15 mouse cellular contexts compared by ENCODE assay signal in genomic region chr10:21783478-21783877, GRCm38 (mm10).
DNase-seq lines count a peak whose midpoint lies in the region; ATAC-seq and TF ChIP-seq lines count a peak whose summit lies in the region.
"Had no signal": no experiment of that assay in that cellular context is flagged by ENCODE, and none has a peak within 500 bp of the region (broad histone marks: within the 10 kb centered on the region; RNA-seq: fewer than 3 reads in every experiment).

No protein-coding gene starts in this region.

- no peak for ATAC-seq in hindbrain, embryonic 14.5 days (ENCODE audit: low FRiP score)
- ATAC-seq: CD4-positive, CD25-positive, alpha-beta regulatory T cell, adult 4 months had no signal

- H3K4me1 ChIP-seq in hindbrain, embryonic 14.5 days (replicated peaks; ENCODE audit: control insufficient read depth, insufficient read depth, low read length): no peaks in the 10 kb centered on the region
- H3K4me1 ChIP-seq: hindbrain, embryonic 12.5 days; limb, embryonic 13.5 days; megakaryocyte, embryonic 14.5 days had no signal

- WGBS in hindbrain, embryonic 14.5 days: 91% methylated on average over 7 of the region's 7 CpGs

- intact Hi-C loops in gastrocnemius, adult 2 months (cut with DNase I): no loop called here
- intact Hi-C loops in gastrocnemius, postnatal 36 days (cut with DNase I): no loop called here
- intact Hi-C loops in heart, postnatal 36 days (cut with DNase I): loop anchor here (1.0 to 5.0 kb wide), 6 partner anchors 81 to 209 kb away; no protein-coding TSS in a partner anchor

- DNase-seq in gastrocnemius, adult 2 months: peak; percentile 37
- no peak for DNase-seq in gastrocnemius, postnatal 36 days
- peak; percentile 74 for DNase-seq in 3134 (ENCODE audit: extremely low read depth, insufficient read length, low spot score)
- DNase-seq in adipocyte (ENCODE audit: low spot score): peak; percentile 12
- peak; percentile 18 to 22 for DNase-seq in heart, postnatal 36 days
- DNase-seq in adrenal gland, postnatal 10 days: no peak
- DNase-seq in hindbrain, embryonic 14.5 days (ENCODE audit: low spot score): no peak
- DNase-seq in thymus, postnatal 36 days: no peak
- DNase-seq: cerebellum, adult 11 months; lung, adult 18-20 months; thymus, postnatal 4 days had no signal

- H3K27me3 ChIP-seq in hindbrain, embryonic 14.5 days (ENCODE audit: control insufficient read depth, insufficient read depth, low read length): no peaks in the 10 kb centered on the region
- H3K27me3 ChIP-seq: hindbrain, embryonic 12.5 days; limb, embryonic 13.5 days had no signal

- H3K4me2 ChIP-seq in hindbrain, embryonic 14.5 days (replicated peaks): no peak overlapping the region
- H3K4me2 ChIP-seq: hindbrain, embryonic 12.5 days; limb, embryonic 13.5 days had no signal

- peak overlapping the region; percentile 59; the same call in 1 of the 2 replicates for H3K27ac ChIP-seq in gastrocnemius, adult 2 months
- H3K27ac ChIP-seq in hindbrain, embryonic 14.5 days: no peak overlapping the region
- H3K27ac ChIP-seq: hindbrain, embryonic 12.5 days; limb, embryonic 13.5 days had no signal

- H3K9me3 ChIP-seq in hindbrain, embryonic 14.5 days (ENCODE audit: control insufficient read depth, low read length): no peaks in the 10 kb centered on the region
- H3K9me3 ChIP-seq: hindbrain, embryonic 12.5 days; limb, embryonic 13.5 days; megakaryocyte, embryonic 14.5 days had no signal

- H3K9ac ChIP-seq in hindbrain, embryonic 14.5 days: no peak overlapping the region
- H3K9ac ChIP-seq: hindbrain, embryonic 12.5 days; limb, embryonic 13.5 days had no signal

- H3K4me3 ChIP-seq in gastrocnemius, adult 2 months: no peak overlapping the region
- H3K4me3 ChIP-seq in hindbrain, embryonic 14.5 days (replicated peaks; ENCODE audit: low read length): no peak overlapping the region
- H3K4me3 ChIP-seq: hindbrain, embryonic 12.5 days; limb, embryonic 13.5 days; megakaryocyte, embryonic 14.5 days had no signal

- no peaks in the 10 kb centered on the region for H3K36me3 ChIP-seq in hindbrain, embryonic 14.5 days (replicated peaks; ENCODE audit: control insufficient read depth, insufficient read depth)
- H3K36me3 ChIP-seq: hindbrain, embryonic 12.5 days; limb, embryonic 13.5 days had no signal

- no peak for TF ChIP-seq CTCF in gastrocnemius, adult 2 months (IDR thresholded peaks at IDR 0.05)

Comparison
In these comparisons a context has a peak if more than half of its experiments do, and no peak if none do; other contexts are left out.
1. DNase-seq: peak in gastrocnemius, adult 2 months (single experiment), 3134 (single experiment), adipocyte (single experiment) and heart, postnatal 36 days (2 of 2); none in gastrocnemius, postnatal 36 days (0 of 2), adrenal gland, postnatal 10 days (single experiment), hindbrain, embryonic 14.5 days (single experiment) and thymus, postnatal 36 days (0 of 2).